Mouse (Mus musculus): ENCODE results near the gene Mgat2. TPM values are rescaled to one million over a fixed set of nuclear protein-coding genes. Genes with fewer than 3 reads are reported as not detected.

Gene Mgat2
- total and polyA plus RNA-seq, 2 experiments from 2014 or later = 42.2 to 64.6 TPM

GRCm38 (mm10) chr12:69198164-69198535 lies 14.2 kb downstream of the Mgat2 start, which contains the start of gene Dnaaf2:
TSS of gene Dnaaf2 (minus strand) at chr12:69198429.
- H3K27ac ChIP-seq = peak within 1 kb of the TSS; percentile 92
- peaks cover 10% of the 10 kb centered on the region; the same call in 1 of the 2 replicates for H3K4me1 ChIP-seq (ENCODE audit: insufficient read depth, low read length)
- under 1% methylated on average over 18 of the region's 18 CpGs for WGBS
- no peaks in the 10 kb centered on the region for H3K27me3 ChIP-seq (ENCODE audit: insufficient read depth, low read length)
- DNase-seq (ENCODE audit: low spot score) (peak; percentile 80), ATAC-seq (peak; percentile 49)
- TF ChIP-seq CTCF (IDR thresholded peaks at IDR 0.05; ENCODE audit: low read depth) = no peak
- H3K4me3 ChIP-seq (ENCODE audit: low read length) = peak within 1 kb of the TSS; percentile 95
- peak within 1 kb of the TSS; percentile 92 for H3K9ac ChIP-seq (replicated peaks; ENCODE audit: low read length)
- H3K36me3 ChIP-seq (ENCODE audit: insufficient read depth, low read length) = 0 out of 2 replicates have a peak, but pooled peaks cover 3% of the 10 kb centered on the region
- peak within 1 kb of the TSS; percentile 67 for H3K4me2 ChIP-seq (ENCODE audit: low read depth, low read length)
- H3K9me3 ChIP-seq (ENCODE audit: low read length) = no peaks in the 10 kb centered on the region

GRCm38 (mm10) chr12:69198985-69199384 lies 15.0 kb downstream of the Mgat2 start:
- H3K27ac ChIP-seq = no peak overlapping the region
- H3K27me3 ChIP-seq (ENCODE audit: insufficient read depth, low read length) = no peaks in the 10 kb centered on the region
- TF ChIP-seq CTCF (IDR thresholded peaks at IDR 0.05; ENCODE audit: low read depth) = no peak
- H3K9ac ChIP-seq (replicated peaks; ENCODE audit: low read length) = no peak overlapping the region
- H3K4me3 ChIP-seq (ENCODE audit: low read length) = no peak overlapping the region
- DNase-seq (ENCODE audit: low spot score) = no peak
- 0 out of 2 replicates have a peak, but pooled peaks cover 3% of the 10 kb centered on the region for H3K36me3 ChIP-seq (ENCODE audit: insufficient read depth, low read length)
- no peaks in the 10 kb centered on the region for H3K9me3 ChIP-seq (ENCODE audit: low read length)
- ATAC-seq = no peak
- peak overlapping the region; percentile 67; the same call in 1 of the 2 replicates for H3K4me2 ChIP-seq (ENCODE audit: low read depth, low read length)
- peaks cover 10% of the 10 kb centered on the region; the same call in 1 of the 2 replicates for H3K4me1 ChIP-seq (ENCODE audit: insufficient read depth, low read length)

- WGBS = 59% methylated on average over 16 of the region's 16 CpGs
- Histone ChIP-seq H3K4me1 (ENCODE audit: insufficient read depth, low read length) (0 out of 2 replicates have a peak, but pooled peaks cover under 1% of the 10 kb centered on the region), H3K4me2 (ENCODE audit: low read depth, low read length) (0 out of 2 replicates have a peak within 1 kb of the TSS, but pooled peaks have one; percentile 18), H3K36me3 (ENCODE audit: insufficient read depth, low read length) (0 out of 2 replicates have a peak, but pooled peaks cover 3% of the 10 kb centered on the region), H3K4me3 (ENCODE audit: low read length) (no peak within 1 kb of the TSS), H3K9me3 (ENCODE audit: low read length) (no peaks in the 10 kb centered on the region), H3K27me3 (ENCODE audit: insufficient read depth, low read length) (no peaks in the 10 kb centered on the region), H3K9ac (replicated peaks; ENCODE audit: low read length) (no peak within 1 kb of the TSS), H3K27ac (no peak within 1 kb of the TSS)
- DNase-seq (ENCODE audit: low spot score) (peak; percentile 52), ATAC-seq (peak; percentile 33; the same call in 1 of the 2 replicates)
- no peak for TF ChIP-seq CTCF (IDR thresholded peaks at IDR 0.05; ENCODE audit: low read depth)
These were observed 20.3 kb downstream of the Mgat2 start, which contains the start of gene Gm49384 for GRCm38 (mm10) chr12:69204052-69204833. TSS of gene Gm49384 (minus strand) at chr12:69204267.

GRCm38 (mm10) chr12:69207396-69207795 lies 23.4 kb downstream of the Mgat2 start:
- no peak overlapping the region for H3K9ac ChIP-seq (replicated peaks; ENCODE audit: low read length)
- H3K36me3 ChIP-seq (ENCODE audit: insufficient read depth, low read length) = 0 out of 2 replicates have a peak, but pooled peaks cover 3% of the 10 kb centered on the region
- no peak overlapping the region for H3K27ac ChIP-seq
- no peak for ATAC-seq
- no peak for TF ChIP-seq CTCF (IDR thresholded peaks at IDR 0.05; ENCODE audit: low read depth)
- 94% methylated on average over 8 of the region's 8 CpGs for WGBS
- no peaks in the 10 kb centered on the region for H3K4me1 ChIP-seq (ENCODE audit: insufficient read depth, low read length)
- no peak overlapping the region for H3K4me2 ChIP-seq (ENCODE audit: low read depth, low read length)
- H3K9me3 ChIP-seq (ENCODE audit: low read length) = no peaks in the 10 kb centered on the region
- H3K27me3 ChIP-seq (ENCODE audit: insufficient read depth, low read length) = no peaks in the 10 kb centered on the region
- DNase-seq (ENCODE audit: low spot score) = no peak
- no peak overlapping the region for H3K4me3 ChIP-seq (ENCODE audit: low read length)

GRCm38 (mm10) chr12:69207926-69208325 lies 24.0 kb downstream of the Mgat2 start:
- WGBS = 92% methylated on average over 7 of the region's 7 CpGs

GRCm38 (mm10) chr12:69208520-69208919 lies 24.6 kb downstream of the Mgat2 start:
- no peak for DNase-seq (ENCODE audit: low spot score)
- no peak overlapping the region for H3K4me3 ChIP-seq (ENCODE audit: low read length)
- H3K4me1 ChIP-seq (ENCODE audit: insufficient read depth, low read length) = no peaks in the 10 kb centered on the region
- no peak overlapping the region for H3K9ac ChIP-seq (replicated peaks; ENCODE audit: low read length)
- no peak for ATAC-seq
- 91% methylated on average over 2 of the region's 2 CpGs for WGBS
- no peak overlapping the region for H3K27ac ChIP-seq
- no peaks in the 10 kb centered on the region for H3K27me3 ChIP-seq (ENCODE audit: insufficient read depth, low read length)
- H3K4me2 ChIP-seq (ENCODE audit: low read depth, low read length) = no peak overlapping the region
- TF ChIP-seq CTCF (IDR thresholded peaks at IDR 0.05; ENCODE audit: low read depth) = peak; percentile 31
- H3K9me3 ChIP-seq (ENCODE audit: low read length) = no peaks in the 10 kb centered on the region
- H3K36me3 ChIP-seq (ENCODE audit: insufficient read depth, low read length) = 0 out of 2 replicates have a peak, but pooled peaks cover 3% of the 10 kb centered on the region

More at GRCm38 (mm10) chr12:69207926-69208325, 24.0 kb downstream of the Mgat2 start:
- H3K36me3 ChIP-seq (ENCODE audit: insufficient read depth, low read length) = 0 out of 2 replicates have a peak, but pooled peaks cover 3% of the 10 kb centered on the region
- H3K9me3 ChIP-seq (ENCODE audit: low read length) = no peaks in the 10 kb centered on the region
- DNase-seq (ENCODE audit: low spot score) (no peak), ATAC-seq (no peak)
- no peak overlapping the region for H3K4me2 ChIP-seq (ENCODE audit: low read depth, low read length)
- H3K4me1 ChIP-seq (ENCODE audit: insufficient read depth, low read length) = no peaks in the 10 kb centered on the region
- H3K9ac ChIP-seq (replicated peaks; ENCODE audit: low read length) = no peak overlapping the region
- no peak for TF ChIP-seq CTCF (IDR thresholded peaks at IDR 0.05; ENCODE audit: low read depth)
- no peaks in the 10 kb centered on the region for H3K27me3 ChIP-seq (ENCODE audit: insufficient read depth, low read length)
- H3K27ac ChIP-seq = no peak overlapping the region
- H3K4me3 ChIP-seq (ENCODE audit: low read length) = no peak overlapping the region

Measured in hindbrain, postnatal 0 days (tissue).